Mouse (Mus musculus): ENCODE data around the gene Hook2. TPM values are rescaled to one million over a fixed set of nuclear protein-coding genes. Genes with fewer than 3 reads are reported as not detected.

Hook2 gene
- polyA plus RNA-seq, 1 experiment from 2014 or later, result 11.3 TPM

GRCm38 (mm10) chr8:84987388-84987787 is 3.0 kb upstream of the Hook2 start:
- Histone ChIP-seq H3K4me1 (ENCODE audit: control insufficient read depth, insufficient read depth, low read length) (peaks cover 11% of the 10 kb centered on the region), H3K4me3 (ENCODE audit: low read depth, low read length) (no peak overlapping the region), H3K36me3 (replicated peaks; ENCODE audit: control insufficient read depth, insufficient read depth, low read depth, low read length) (no peaks in the 10 kb centered on the region), H3K27ac (replicated peaks; ENCODE audit: low read depth, low read length) (no peak overlapping the region), H3K9ac (replicated peaks; ENCODE audit: low read length) (no peak overlapping the region), H3K4me2 (ENCODE audit: low read depth, low read length) (no peak overlapping the region), H3K27me3 (ENCODE audit: control insufficient read depth, insufficient read depth, low read length) (no peaks in the 10 kb centered on the region), H3K9me3 (replicated peaks; ENCODE audit: control insufficient read depth, low read length) (no peaks in the 10 kb centered on the region)
- WGBS, result 87% methylated on average over 5 of the region's 5 CpGs
- ATAC-seq (replicated peaks; ENCODE audit: insufficient number of reproducible peaks, low FRiP score, low TSS enrichment, low read depth) (no peak), DNase-seq (ENCODE audit: low spot score) (no peak)

- H3K4me1 ChIP-seq (ENCODE audit: control insufficient read depth, insufficient read depth, low read length), result peaks cover 11% of the 10 kb centered on the region
- 79% methylated on average over 2 of the region's 2 CpGs for WGBS
- no peaks in the 10 kb centered on the region for H3K27me3 ChIP-seq (ENCODE audit: control insufficient read depth, insufficient read depth, low read length)
These were observed 2.5 kb upstream of the Hook2 start for GRCm38 (mm10) chr8:84987903-84988302.

DNA sequence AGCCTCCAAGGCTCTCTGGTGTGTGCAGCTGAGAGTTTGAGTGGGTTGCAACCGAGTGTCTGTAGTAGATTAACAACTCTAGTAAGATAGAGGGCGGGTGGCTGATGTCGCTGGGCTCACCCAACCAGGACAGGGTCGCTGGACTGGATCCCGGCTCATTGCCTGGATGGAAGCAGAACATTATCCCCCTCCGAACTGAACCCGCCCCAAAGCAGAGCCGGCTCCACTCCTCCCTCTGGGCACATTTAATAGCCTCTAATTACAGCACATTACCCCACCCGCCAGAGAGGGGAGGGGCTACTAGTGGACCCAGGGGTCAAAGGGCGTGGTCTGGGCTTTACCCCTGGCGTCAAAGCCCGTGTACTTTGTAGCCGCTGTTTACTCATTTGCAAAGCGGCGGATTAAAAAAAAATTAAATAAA is 1.1 kb upstream of the Hook2 start:
- H3K27me3 ChIP-seq (ENCODE audit: control insufficient read depth, insufficient read depth, low read length), result no peaks in the 10 kb centered on the region
- no peak overlapping the region for H3K9ac ChIP-seq (replicated peaks; ENCODE audit: low read length)
- DNase-seq (ENCODE audit: low spot score) (no peak), ATAC-seq (replicated peaks; ENCODE audit: insufficient number of reproducible peaks, low FRiP score, low TSS enrichment, low read depth) (no peak)
- H3K36me3 ChIP-seq (replicated peaks; ENCODE audit: control insufficient read depth, insufficient read depth, low read depth, low read length), result no peaks in the 10 kb centered on the region
- no peak overlapping the region; the same call in 1 of the 2 replicates for H3K4me3 ChIP-seq (ENCODE audit: low read depth, low read length)
- H3K27ac ChIP-seq (replicated peaks; ENCODE audit: low read depth, low read length), result no peak overlapping the region
- peaks cover 11% of the 10 kb centered on the region for H3K4me1 ChIP-seq (ENCODE audit: control insufficient read depth, insufficient read depth, low read length)
- H3K9me3 ChIP-seq (replicated peaks; ENCODE audit: control insufficient read depth, low read length), result no peaks in the 10 kb centered on the region
- H3K4me2 ChIP-seq (ENCODE audit: low read depth, low read length), result peak overlapping the region; percentile 64
- 6% methylated on average over 15 of the region's 15 CpGs for WGBS

More at GRCm38 (mm10) chr8:84987903-84988302, 2.5 kb upstream of the Hook2 start:
- ATAC-seq (replicated peaks; ENCODE audit: insufficient number of reproducible peaks, low FRiP score, low TSS enrichment, low read depth) (no peak), DNase-seq (ENCODE audit: low spot score) (no peak)
- H3K4me3 ChIP-seq (ENCODE audit: low read depth, low read length), result no peak overlapping the region
- no peaks in the 10 kb centered on the region for H3K36me3 ChIP-seq (replicated peaks; ENCODE audit: control insufficient read depth, insufficient read depth, low read depth, low read length)
- H3K4me2 ChIP-seq (ENCODE audit: low read depth, low read length), result no peak overlapping the region
- no peak overlapping the region for H3K27ac ChIP-seq (replicated peaks; ENCODE audit: low read depth, low read length)
- H3K9me3 ChIP-seq (replicated peaks; ENCODE audit: control insufficient read depth, low read length), result no peaks in the 10 kb centered on the region
- no peak overlapping the region for H3K9ac ChIP-seq (replicated peaks; ENCODE audit: low read length)

DNA sequence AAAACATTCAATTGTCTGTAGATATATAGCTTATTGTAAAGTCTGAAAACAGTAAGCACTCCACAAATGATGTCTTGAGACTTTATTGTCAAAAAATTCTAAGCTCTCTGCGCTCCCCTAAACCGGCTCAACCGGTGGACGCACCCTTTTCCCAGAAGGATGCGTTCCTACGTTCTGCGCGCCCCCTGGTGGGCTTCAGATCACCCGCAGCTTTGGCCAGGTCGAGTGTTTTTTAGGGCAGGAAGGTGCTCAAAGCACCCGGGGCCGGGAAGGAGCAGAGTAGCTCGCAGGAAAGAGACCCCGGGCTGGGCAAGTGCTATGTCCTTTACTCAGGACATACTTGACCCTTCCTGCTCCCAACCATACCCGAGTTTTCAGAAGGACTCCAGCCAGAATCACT is 593 bp upstream of the Hook2 start:
- no peaks in the 10 kb centered on the region for H3K9me3 ChIP-seq (replicated peaks; ENCODE audit: control insufficient read depth, low read length)
- no peaks in the 10 kb centered on the region for H3K36me3 ChIP-seq (replicated peaks; ENCODE audit: control insufficient read depth, insufficient read depth, low read depth, low read length)
- H3K27ac ChIP-seq (replicated peaks; ENCODE audit: low read depth, low read length), result no peak overlapping the region
- peaks cover 7% of the 10 kb centered on the region for H3K4me1 ChIP-seq (ENCODE audit: control insufficient read depth, insufficient read depth, low read length)
- ATAC-seq (replicated peaks; ENCODE audit: insufficient number of reproducible peaks, low FRiP score, low TSS enrichment, low read depth), result peak; percentile 58
- peak; percentile 96 for DNase-seq (ENCODE audit: low spot score)
- peak overlapping the region; percentile 48 for H3K4me3 ChIP-seq (ENCODE audit: low read depth, low read length)
- H3K4me2 ChIP-seq (ENCODE audit: low read depth, low read length), result peak overlapping the region; percentile 64
- WGBS, result under 1% methylated on average over 15 of the region's 15 CpGs
- H3K9ac ChIP-seq (replicated peaks; ENCODE audit: low read length), result peak overlapping the region; percentile 63
- no peaks in the 10 kb centered on the region for H3K27me3 ChIP-seq (ENCODE audit: control insufficient read depth, insufficient read depth, low read length)

GRCm38 (mm10) chr8:84990836-84991235 is 433 bp downstream of the Hook2 start:
- Histone ChIP-seq H3K4me2 (ENCODE audit: low read depth, low read length) (peak overlapping the region; percentile 64), H3K9me3 (replicated peaks; ENCODE audit: control insufficient read depth, low read length) (no peaks in the 10 kb centered on the region), H3K27me3 (ENCODE audit: control insufficient read depth, insufficient read depth, low read length) (no peaks in the 10 kb centered on the region), H3K27ac (replicated peaks; ENCODE audit: low read depth, low read length) (no peak overlapping the region), H3K36me3 (replicated peaks; ENCODE audit: control insufficient read depth, insufficient read depth, low read depth, low read length) (no peaks in the 10 kb centered on the region), H3K9ac (replicated peaks; ENCODE audit: low read length) (peak overlapping the region; percentile 57), H3K4me1 (ENCODE audit: control insufficient read depth, insufficient read depth, low read length) (no peaks in the 10 kb centered on the region), H3K4me3 (ENCODE audit: low read depth, low read length) (peak overlapping the region; percentile 48)
- DNase-seq (ENCODE audit: low spot score), result peak; percentile 69
- whole genome bisulfite sequencing, result under 1% methylated on average over 15 of the region's 15 CpGs
- ATAC-seq (replicated peaks; ENCODE audit: insufficient number of reproducible peaks, low FRiP score, low TSS enrichment, low read depth), result no peak; the same call in 1 of the 2 replicates

- Histone ChIP-seq H3K9ac (replicated peaks; ENCODE audit: low read length) (no peak overlapping the region), H3K27me3 (ENCODE audit: control insufficient read depth, insufficient read depth, low read length) (no peaks in the 10 kb centered on the region), H3K4me3 (ENCODE audit: low read depth, low read length) (no peak overlapping the region), H3K4me2 (ENCODE audit: low read depth, low read length) (no peak overlapping the region), H3K9me3 (replicated peaks; ENCODE audit: control insufficient read depth, low read length) (no peaks in the 10 kb centered on the region), H3K4me1 (ENCODE audit: control insufficient read depth, insufficient read depth, low read length) (no peaks in the 10 kb centered on the region), H3K27ac (replicated peaks; ENCODE audit: low read depth, low read length) (no peak overlapping the region), H3K36me3 (replicated peaks; ENCODE audit: control insufficient read depth, insufficient read depth, low read depth, low read length) (no peaks in the 10 kb centered on the region)
- no peak for DNase-seq (ENCODE audit: low spot score)
- no peak for ATAC-seq (replicated peaks; ENCODE audit: insufficient number of reproducible peaks, low FRiP score, low TSS enrichment, low read depth)
- 87% methylated on average over 9 of the region's 9 CpGs for WGBS
These were observed 4.0 kb downstream of the Hook2 start for GRCm38 (mm10) chr8:84994375-84994774.

DNA sequence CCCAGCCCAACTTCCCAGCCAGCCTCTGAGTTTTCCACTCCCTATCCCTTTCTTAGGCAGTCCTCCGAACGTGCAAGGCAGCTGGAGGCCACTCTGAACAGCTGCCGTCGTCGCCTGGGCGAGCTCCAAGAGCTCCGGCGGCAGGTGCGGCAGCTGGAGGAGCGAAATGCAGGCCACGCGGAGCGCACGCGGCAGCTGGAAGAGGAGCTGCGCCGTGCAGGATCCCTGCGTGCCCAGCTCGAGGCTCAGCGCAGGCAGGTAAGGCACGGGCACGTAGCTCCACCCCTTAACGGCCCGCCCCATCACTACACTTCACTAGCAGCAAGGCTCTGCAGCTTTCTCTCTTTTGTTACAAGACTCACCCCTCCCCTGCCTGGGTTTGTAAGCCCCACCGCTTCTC is 5.3 kb downstream of the Hook2 start:
- H3K27me3 ChIP-seq (ENCODE audit: control insufficient read depth, insufficient read depth, low read length), result no peaks in the 10 kb centered on the region
- no peaks in the 10 kb centered on the region for H3K36me3 ChIP-seq (replicated peaks; ENCODE audit: control insufficient read depth, insufficient read depth, low read depth, low read length)
- H3K9me3 ChIP-seq (replicated peaks; ENCODE audit: control insufficient read depth, low read length), result no peaks in the 10 kb centered on the region
- ATAC-seq (replicated peaks; ENCODE audit: insufficient number of reproducible peaks, low FRiP score, low TSS enrichment, low read depth) (no peak), DNase-seq (ENCODE audit: low spot score) (no peak)
- H3K4me2 ChIP-seq (ENCODE audit: low read depth, low read length), result no peak overlapping the region
- no peaks in the 10 kb centered on the region for H3K4me1 ChIP-seq (ENCODE audit: control insufficient read depth, insufficient read depth, low read length)
- H3K9ac ChIP-seq (replicated peaks; ENCODE audit: low read length), result no peak overlapping the region; the same call in 1 of the 2 replicates
- 18% methylated on average over 25 of the region's 25 CpGs for WGBS
- H3K4me3 ChIP-seq (ENCODE audit: low read depth, low read length), result no peak overlapping the region
- H3K27ac ChIP-seq (replicated peaks; ENCODE audit: low read depth, low read length), result no peak overlapping the region

GRCm38 (mm10) chr8:84996978-84997377 is 6.6 kb downstream of the Hook2 start:
- no peaks in the 10 kb centered on the region for H3K4me1 ChIP-seq (ENCODE audit: control insufficient read depth, insufficient read depth, low read length)
- 73% methylated on average over 5 of the region's 5 CpGs for WGBS
- no peak overlapping the region for H3K9ac ChIP-seq (replicated peaks; ENCODE audit: low read length)
- no peaks in the 10 kb centered on the region for H3K36me3 ChIP-seq (replicated peaks; ENCODE audit: control insufficient read depth, insufficient read depth, low read depth, low read length)
- no peak overlapping the region for H3K4me3 ChIP-seq (ENCODE audit: low read depth, low read length)
- no peak overlapping the region for H3K4me2 ChIP-seq (ENCODE audit: low read depth, low read length)
- ATAC-seq (replicated peaks; ENCODE audit: insufficient number of reproducible peaks, low FRiP score, low TSS enrichment, low read depth) (no peak), DNase-seq (ENCODE audit: low spot score) (no peak)
- no peaks in the 10 kb centered on the region for H3K9me3 ChIP-seq (replicated peaks; ENCODE audit: control insufficient read depth, low read length)
- no peaks in the 10 kb centered on the region for H3K27me3 ChIP-seq (ENCODE audit: control insufficient read depth, insufficient read depth, low read length)
- no peak overlapping the region for H3K27ac ChIP-seq (replicated peaks; ENCODE audit: low read depth, low read length)
